Mouse (Mus musculus): ENCODE data around the gene 2510009E07Rik. TPM values are rescaled to one million over a fixed set of nuclear protein-coding genes. Genes with fewer than 3 reads are reported as not detected.

The 2510009E07Rik gene
- polyA plus RNA-seq (2012; rRNA removed; ENCODE audit: low replicate concordance): 14.9 and 16.6 TPM in 2 replicates

GRCm38 (mm10) chr16:21694463-21695241 is at the start of gene 2510009E07Rik:
2510009E07Rik (minus strand) TSS chr16:21694665.

Other genes starting within 250 kb of the 2510009E07Rik start
- 11.3 and 20.7 TPM in 2 replicates for gene Ehhadh, start 93.1 kb upstream of the 2510009E07Rik start, polyA plus RNA-seq (2012; rRNA removed; ENCODE audit: low replicate concordance)
- gene Map3k13, start 99.7 kb upstream of the 2510009E07Rik start, polyA plus RNA-seq (2012; rRNA removed; ENCODE audit: low replicate concordance): 0.41 and 0.79 TPM in 2 replicates

All from mammary gland, adult 2 months (tissue).